Mouse (Mus musculus) induced T-regulatory cell, adult 2 months (primary cell): ENCODE measurements around the gene Ppp6c.
"Not testable (repeated sequence)": the region's sequence is repeated elsewhere in the genome, so short reads cannot be mapped to it uniquely, and the experiment has no call there.

Experiments
- DNase-seq: peaks from one replicate; pipeline ENCODE4 v3.0.0-alpha.2; 2012; ENCODE audit warnings: low read depth

Ppp6c gene

GRCm38 (mm10) chr2:39226019-39226640, at the start of gene Ppp6c:
Ppp6c (minus strand) TSS chr2:39226451.
- peak; percentile 96 for DNase-seq

DNA sequence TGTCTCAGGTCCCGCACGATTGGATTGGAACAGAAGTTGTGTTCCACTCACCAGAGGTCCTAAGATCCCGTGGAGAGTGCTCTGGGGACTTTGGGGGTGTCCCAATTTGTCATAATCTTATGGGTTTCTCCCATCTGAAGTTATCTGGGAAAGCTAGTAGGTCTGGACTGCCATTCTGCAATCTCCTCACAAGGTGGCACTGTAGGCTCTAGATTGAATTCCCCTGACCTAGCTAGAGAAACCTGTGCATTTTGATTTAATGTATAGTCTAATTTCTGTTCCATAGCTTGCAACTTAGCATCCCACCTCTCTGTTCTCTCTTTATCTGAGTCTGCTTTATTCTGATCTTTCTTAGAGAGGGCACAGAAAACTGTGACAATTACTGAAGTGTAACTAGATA, 42.1 kb upstream of the Ppp6c start:
- DNase-seq: peak; percentile 70

DNA sequence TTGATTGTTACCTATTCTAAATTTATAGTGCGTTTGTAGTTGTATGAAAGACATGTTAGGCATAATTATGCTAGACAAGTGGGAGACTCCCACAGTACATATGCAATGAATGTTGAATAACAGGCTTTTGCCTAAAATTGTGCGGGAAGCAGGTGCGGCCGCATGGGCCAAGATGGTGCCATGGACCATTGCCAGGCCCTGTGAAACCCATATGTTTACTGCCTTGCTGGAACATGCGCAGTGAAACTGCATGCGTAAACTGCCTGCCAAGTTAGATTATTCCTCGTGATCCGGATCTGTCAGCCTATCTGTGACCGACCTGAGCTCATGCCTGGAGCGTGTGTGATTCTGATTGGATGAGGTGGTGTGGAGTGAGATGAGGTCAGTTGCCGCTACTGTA, 26.0 kb upstream of the Ppp6c start:
- not testable (repeated sequence) for DNase-seq

GRCm38 (mm10) chr2:39246862-39247261, 20.6 kb upstream of the Ppp6c start:
- DNase-seq: not testable (repeated sequence)

GRCm38 (mm10) chr2:39226731-39227130, 480 bp upstream of the Ppp6c start:
- DNase-seq: no peak

DNA sequence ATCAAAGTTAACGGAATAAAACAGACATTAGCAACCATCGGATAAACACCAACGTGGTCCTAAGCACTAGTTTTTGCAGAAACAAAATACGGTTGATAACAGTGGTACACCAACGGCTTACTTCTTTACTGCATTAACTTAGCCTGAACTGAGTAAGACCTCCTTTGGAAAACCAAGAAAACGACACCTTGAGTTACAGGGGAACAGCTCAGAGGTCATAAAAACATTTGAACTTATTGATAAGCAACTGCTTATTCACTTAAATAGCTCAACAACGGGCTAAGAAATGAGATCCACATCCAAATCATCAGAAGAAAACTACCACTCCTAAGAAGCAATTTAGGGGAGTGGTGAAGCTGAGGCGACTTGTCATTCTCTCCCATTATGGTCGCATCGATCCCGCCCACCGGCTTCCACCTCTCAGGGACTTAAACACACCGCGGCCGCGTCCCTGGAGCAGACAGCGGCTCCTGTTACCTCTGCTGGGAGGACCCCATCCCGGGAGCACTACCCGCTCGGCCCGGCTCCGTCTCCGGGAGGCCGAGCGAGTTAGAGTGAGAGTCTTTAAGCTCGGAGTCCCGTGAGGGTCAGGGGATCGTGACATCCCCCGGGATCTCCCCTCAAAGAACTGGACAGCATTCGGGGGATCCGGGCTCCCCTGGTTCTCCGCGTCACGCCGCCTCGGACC, 776 bp downstream of the Ppp6c start:
- peak; percentile 56 for DNase-seq

GRCm38 (mm10) chr2:39224621-39225020, 1.6 kb downstream of the Ppp6c start:
- DNase-seq: peak; percentile 39

- DNase-seq: no peak
Measured at GRCm38 (mm10) chr2:39220010-39220409, 6.2 kb downstream of the Ppp6c start.

DNA sequence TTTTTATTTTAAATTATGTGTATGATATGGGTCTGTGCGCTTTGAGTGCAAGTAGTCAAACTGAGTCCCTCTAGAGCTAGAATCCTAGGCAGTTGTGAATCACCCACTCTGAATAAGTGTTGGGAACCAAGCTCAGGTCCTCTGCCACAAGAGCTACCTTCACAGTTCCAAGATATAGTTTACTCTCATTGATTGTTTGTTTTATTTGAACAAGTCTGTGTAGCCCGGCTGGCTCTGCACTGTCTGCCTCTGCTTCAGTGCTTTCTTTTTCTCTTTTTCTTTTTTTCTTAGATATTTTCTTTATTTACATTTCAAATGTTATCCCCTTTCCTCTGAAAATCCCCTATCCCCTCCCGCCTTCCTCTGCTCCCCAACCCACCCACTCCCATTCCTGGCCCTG, 7.2 kb downstream of the Ppp6c start:
- no peak for DNase-seq

DNA sequence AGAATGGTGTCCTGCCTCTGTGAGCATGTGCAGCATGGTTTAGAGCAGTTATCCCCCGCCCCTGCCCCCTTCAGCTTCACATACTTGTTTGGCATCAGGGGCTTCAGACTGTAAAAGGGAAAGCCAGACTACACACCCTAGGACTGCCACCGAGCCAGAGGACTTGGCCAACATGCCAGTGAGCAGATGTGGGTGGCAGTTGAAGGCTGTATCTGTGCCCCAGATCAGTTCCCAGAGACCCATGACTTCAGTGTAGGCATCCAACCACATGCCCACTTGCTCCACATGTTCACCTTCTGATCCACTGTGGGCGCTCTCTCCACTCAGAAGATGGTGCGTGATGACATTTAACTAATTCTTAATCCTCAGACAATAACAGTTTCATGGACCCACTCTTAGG, 9.1 kb downstream of the Ppp6c start:
- no peak for DNase-seq

DNA sequence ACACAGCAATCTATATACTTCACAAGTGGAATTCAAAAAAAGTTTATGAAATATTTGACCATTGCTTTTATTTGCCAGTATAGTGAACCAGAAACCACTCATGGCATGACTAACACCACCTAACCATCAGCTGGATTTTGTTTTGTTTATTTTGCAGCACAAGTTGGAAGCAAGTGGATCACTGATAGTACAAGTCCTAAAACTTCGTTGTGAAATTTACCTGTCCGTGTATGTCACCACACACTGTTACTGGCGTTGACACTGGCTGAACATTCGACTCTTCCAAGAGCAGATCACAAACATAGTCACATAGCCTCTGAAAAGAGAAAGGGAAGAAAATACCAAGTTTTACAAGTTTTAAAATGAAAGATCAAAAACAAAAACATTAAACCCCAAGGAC, 15.5 kb downstream of the Ppp6c start:
- DNase-seq: no peak

DNA sequence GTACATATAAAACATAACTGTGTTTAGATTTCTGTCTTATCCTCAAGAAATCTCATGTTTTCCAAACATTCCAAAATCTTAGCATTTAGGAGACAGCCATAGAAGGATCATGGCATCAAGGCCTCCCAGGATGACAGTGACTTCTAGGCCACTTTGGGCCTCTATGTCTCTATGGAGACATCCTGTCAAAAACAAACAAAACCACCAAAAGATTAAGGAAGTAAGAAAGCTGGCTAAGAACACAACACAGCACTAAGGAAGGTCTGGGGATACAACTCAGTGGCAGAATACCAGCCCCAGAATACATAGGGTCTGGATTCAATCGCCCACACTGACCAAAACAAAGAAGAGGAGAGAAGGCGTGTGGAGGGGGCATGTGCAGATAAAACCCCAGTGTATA, 22.9 kb downstream of the Ppp6c start:
- DNase-seq: no peak

DNA sequence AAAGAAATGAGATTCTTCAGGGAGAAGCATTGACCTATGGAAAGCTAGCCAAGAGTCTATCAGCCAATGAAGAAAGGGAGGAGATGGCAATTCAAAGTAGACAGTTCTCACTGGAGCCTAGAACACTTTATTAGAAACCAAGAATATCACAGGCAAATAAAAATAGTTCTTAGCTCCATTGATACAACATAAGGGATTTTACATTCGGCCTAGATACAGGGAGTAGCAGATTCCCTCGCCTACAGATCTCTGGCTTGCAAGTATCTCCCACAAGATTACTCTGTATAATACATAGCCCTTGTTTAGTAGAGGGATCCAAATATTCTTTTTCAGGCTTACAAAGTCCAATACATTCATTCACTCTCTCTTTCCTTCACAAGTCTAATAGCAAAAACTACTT, 31.4 kb downstream of the Ppp6c start:
- no peak for DNase-seq

DNA sequence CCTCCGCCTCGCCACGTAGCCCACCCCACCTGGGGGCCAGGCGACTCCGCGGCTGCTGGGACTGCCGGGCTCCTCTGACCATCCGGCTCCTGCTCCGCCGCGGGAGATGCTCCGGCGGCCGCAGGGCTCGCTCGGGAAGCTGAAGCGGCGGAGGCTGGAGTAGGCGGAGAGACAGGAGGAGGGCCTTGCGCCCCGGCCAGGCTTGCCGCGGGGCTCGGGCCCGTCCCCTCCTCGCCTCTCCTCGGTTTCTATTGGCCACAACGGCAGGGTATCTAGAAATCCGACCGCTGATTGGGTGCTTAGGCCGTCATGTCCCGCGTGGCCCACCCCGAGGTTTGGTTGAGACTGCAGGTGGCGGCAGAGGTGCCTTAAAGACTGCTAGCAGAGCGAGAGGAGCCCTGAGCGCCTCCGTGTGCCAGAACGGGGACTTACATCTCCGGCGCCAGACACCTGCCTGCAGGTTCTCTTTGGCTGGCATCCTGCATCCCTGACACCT, 35.6 kb downstream of the Ppp6c start, which contains the start of gene Scai:
Scai (minus strand) TSS at position 174 of the 496 bp plus-strand sequence.
- DNase-seq: peak; percentile 99

GRCm38 (mm10) chr2:39189961-39190560, 36.2 kb downstream of the Ppp6c start:
- peak; percentile 61 for DNase-seq

GRCm38 (mm10) chr2:39185942-39186341, 40.3 kb downstream of the Ppp6c start:
- DNase-seq: peak; percentile 9

- DNase-seq: no peak
Measured at GRCm38 (mm10) chr2:39183587-39183986, 42.7 kb downstream of the Ppp6c start.

GRCm38 (mm10) chr2:39160996-39161395, 65.3 kb downstream of the Ppp6c start:
- no peak for DNase-seq

DNA sequence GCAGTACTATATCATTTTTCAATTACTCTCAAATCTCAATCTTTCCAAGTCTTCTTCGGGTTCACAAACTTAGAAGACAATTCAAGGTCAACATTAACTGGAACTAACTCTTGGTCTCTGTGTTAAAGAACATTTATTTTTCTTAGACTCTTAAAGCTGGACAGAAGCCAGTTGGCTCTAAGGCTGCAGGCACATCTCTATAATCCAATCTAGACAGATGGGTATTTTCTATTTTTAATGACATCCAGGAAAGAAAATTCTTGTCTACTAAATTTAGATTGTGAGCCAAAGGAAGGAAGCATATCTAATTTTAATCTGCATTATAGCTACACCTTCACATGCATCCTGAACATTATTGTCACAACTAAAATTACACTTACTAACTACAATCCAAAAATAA, 68.3 kb downstream of the Ppp6c start:
- no peak for DNase-seq

DNA sequence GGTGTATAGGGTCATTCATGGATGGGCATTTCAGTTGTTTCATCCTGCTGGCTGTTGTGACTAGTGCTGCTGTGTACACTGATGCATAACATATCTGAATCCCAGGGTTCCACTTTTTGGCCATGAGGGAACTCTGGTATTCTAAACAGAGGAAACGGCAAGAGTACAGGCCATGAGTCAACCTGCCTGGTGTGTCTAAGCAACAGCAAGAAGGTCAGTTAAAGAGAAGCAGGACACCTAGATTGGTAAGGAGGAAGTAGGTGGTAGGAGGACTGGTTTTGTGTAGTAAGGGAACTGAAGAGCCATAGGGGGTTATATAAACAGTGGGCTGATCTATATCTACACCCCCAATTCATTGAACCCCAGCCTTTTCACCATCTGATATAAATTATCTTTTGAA, 69.4 kb downstream of the Ppp6c start:
- DNase-seq: no peak

- no peak for DNase-seq
Measured at GRCm38 (mm10) chr2:39150943-39151342, 75.3 kb downstream of the Ppp6c start.

DNA sequence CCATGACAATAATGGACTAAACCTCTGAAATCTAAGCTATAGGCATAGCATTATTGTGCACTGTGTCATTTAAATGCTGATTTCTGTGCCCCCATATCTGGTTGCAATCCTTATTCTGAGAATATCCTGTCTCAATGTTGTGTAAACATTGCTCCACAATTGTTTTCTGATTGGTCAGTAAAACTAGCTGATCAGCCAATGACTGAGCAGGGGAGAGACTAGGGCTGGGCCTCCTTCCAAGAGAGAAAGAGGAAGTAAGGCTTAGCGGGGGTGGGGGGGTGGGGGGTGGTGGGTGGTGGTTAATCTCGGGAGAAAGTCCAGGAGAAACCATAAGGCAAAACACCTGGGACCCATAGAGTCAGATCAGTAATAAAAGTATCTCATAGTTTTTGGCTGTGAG, 78.2 kb downstream of the Ppp6c start:
- DNase-seq: no peak

DNA sequence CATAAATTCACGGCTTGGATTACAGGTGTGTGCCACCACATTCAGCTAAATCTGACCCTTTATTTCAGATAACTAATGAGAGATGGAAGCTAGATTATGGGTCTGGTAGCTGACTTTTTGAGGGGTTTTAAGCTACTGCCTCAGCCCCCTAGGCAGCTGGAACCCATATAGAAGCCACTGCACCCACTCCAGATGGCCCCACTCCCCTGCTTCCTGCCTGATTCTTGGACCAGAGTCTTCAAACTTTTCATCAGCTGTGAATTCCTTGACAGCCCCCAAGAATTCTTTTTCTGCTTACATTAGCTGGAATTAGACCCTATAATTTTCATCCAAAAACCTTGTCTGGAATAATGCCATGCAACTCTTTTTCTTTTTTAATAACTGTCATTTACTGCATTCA, 79.8 kb downstream of the Ppp6c start:
- no peak for DNase-seq
